Mouse (Mus musculus) heart, adult 2 months (tissue): ENCODE data around the gene Ftsj1.

Source experiments
- CTCF ChIP-seq: fragments of 200-600 bp; IDR thresholded peaks from 2 replicates; pipeline ENCODE4 v1.8.1; 2022; ENCODE audit warnings: antibody characterized with exemption, mild to moderate bottlenecking, moderate library complexity
- EP300 ChIP-seq: fragments of 200-500 bp; IDR thresholded peaks from 2 replicates; pipeline ENCODE4 v1.6.1; 2011; ENCODE audit warnings: low read depth, low read length, control low read depth; ENCODE audit not compliant: insufficient read depth
- POLR2A ChIP-seq: fragments of 200-500 bp; IDR thresholded peaks from 2 replicates; pipeline ENCODE4 v1.6.1; 2011; ENCODE audit warnings: mild to moderate bottlenecking, low read depth, low read length, control low read depth; ENCODE audit not compliant: insufficient read depth

DNA sequence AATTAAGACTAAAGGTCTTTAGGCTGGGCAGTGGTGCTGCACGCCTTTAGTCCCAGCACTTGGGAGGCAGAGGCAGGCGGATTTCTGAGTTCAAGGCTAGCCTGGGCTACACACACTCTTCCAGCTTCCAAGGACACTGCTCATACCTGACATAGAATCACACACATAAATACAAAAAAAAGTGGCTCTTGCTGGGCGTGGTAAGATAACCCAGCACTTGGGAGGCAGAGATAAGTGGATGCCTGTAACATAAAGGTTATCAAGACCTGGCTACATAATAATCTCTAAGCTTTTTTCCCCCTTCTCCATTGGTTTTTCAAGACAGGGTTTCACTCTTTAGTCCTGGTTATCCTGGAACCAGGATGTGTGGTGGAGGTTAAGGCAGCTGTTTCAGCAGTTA, 18.6 kb downstream of the Ftsj1 start:
- TF ChIP-seq CTCF (no peak), POLR2A (no peak), EP300 (no peak)
